Mouse (Mus musculus) liver, adult 2 months (tissue): ENCODE results near the gene Dbn1. TPM values are rescaled to one million over a fixed set of nuclear protein-coding genes. Genes with fewer than 3 reads are reported as not detected.
"Not testable (repeated sequence)": the region's sequence is repeated elsewhere in the genome, so short reads cannot be mapped to it uniquely, and the experiment has no call there.

Experiments used
- DNase-seq: peaks from one replicate; pipeline ENCODE4 v3.0.0-alpha.2; 2011; ENCODE audit warnings: low read depth, low spot score; ENCODE audit errors: extremely low read depth
- H3K27ac ChIP-seq: fragments of 200-500 bp; replicated peaks from 2 replicates; pipeline ENCODE4 v1.5.1; 2012; ENCODE audit warnings: low read depth, mild to moderate bottlenecking, control low read depth, inconsistent platforms, low read length; ENCODE audit not compliant: insufficient read depth
- H3K27me3 ChIP-seq: fragments of 200-500 bp; 2 replicates; pipeline ENCODE4 v1.6.1; 2012; ENCODE audit warnings: mild to moderate bottlenecking, moderate library complexity, low read length, inconsistent platforms; ENCODE audit not compliant: control insufficient read depth, insufficient read depth
- H3K36me3 ChIP-seq: fragments of 200-500 bp; 2 replicates; pipeline ENCODE4 v1.6.1; 2012; ENCODE audit warnings: low read length, inconsistent platforms; ENCODE audit not compliant: control insufficient read depth, insufficient read depth
- H3K4me1 ChIP-seq: fragments of 200-500 bp; 2 replicates; pipeline ENCODE4 v1.6.1; 2011; ENCODE audit warnings: low read length; ENCODE audit not compliant: control insufficient read depth, insufficient read depth
- H3K4me3 ChIP-seq: fragments of 200-500 bp; 2 replicates; pipeline ENCODE4 v1.5.1; 2011; ENCODE audit warnings: low read depth, mild to moderate bottlenecking, control low read depth, low read length, moderate library complexity; ENCODE audit not compliant: insufficient read depth
- H3K79me2 ChIP-seq: fragments of 200-500 bp; 2 replicates; pipeline ENCODE4 v1.6.1; 2012; ENCODE audit warnings: inconsistent platforms, mild to moderate bottlenecking, low read length, moderate library complexity; ENCODE audit not compliant: control insufficient read depth, insufficient read depth
- H3K9ac ChIP-seq: fragments of 200-500 bp; 2 replicates; pipeline ENCODE4 v1.6.1; 2012; ENCODE audit warnings: low read depth, mild to moderate bottlenecking, control low read depth, inconsistent platforms, low read length
- CTCF ChIP-seq: fragments of 200-500 bp; IDR thresholded peaks from 2 replicates; pipeline ENCODE4 v1.5.1; 2011; ENCODE audit warnings: low read depth, low read length, control low read depth
- POLR2A ChIP-seq: fragments of 200-500 bp; IDR thresholded peaks from 2 replicates; pipeline ENCODE4 v1.6.1; 2011; ENCODE audit warnings: low read length, control low read depth; ENCODE audit not compliant: insufficient read depth; ENCODE audit errors: extremely low read depth
- WGBS: fragments of 180-500 bp; shearing (Covaris S2); methylation state at CpG from one replicate; pipeline ENCODE4 v1.1.7; 2018; 5-methylcytosine and 5-hydroxymethylcytosine counted together
- polyA plus RNA-seq: library from polyadenylated mRNA; depleted of rRNA; stranded (reverse); fragments of >200 nt; gene quantifications from 2 replicates; pipeline ENCODE4 v1.2.3, GENCODE M21; 2012
- total RNA-seq: library from RNA; depleted of rRNA; stranded (reverse); fragments of >200 nt; gene quantifications from 2 replicates; pipeline ENCODE4 v1.2.3, GENCODE M21; 2014

Gene Dbn1
- total and polyA plus RNA-seq, 2 experiments = 0.65 to 2.3 TPM

- H3K4me1 ChIP-seq = peaks cover 11% of the 10 kb centered on the region
- H3K4me3 ChIP-seq = peak overlapping the region; percentile 70
- TF ChIP-seq CTCF (no peak), POLR2A (0 out of 2 replicates have a peak, but pooled peaks have one; percentile 23)
- H3K27ac ChIP-seq = peak overlapping the region; percentile 71
- peaks cover 8% of the 10 kb centered on the region; the same call in 1 of the 2 replicates for H3K79me2 ChIP-seq
- no peaks in the 10 kb centered on the region for H3K36me3 ChIP-seq
- WGBS = 1% methylated on average over 33 of the region's 33 CpGs
- no peak for DNase-seq
- no peaks in the 10 kb centered on the region for H3K27me3 ChIP-seq
- peak overlapping the region; percentile 58 for H3K9ac ChIP-seq
Measured at GRCm38 (mm10) chr13:55444286-55444936, 43.5 kb downstream of the Dbn1 start.

GRCm38 (mm10) chr13:55443799-55444285 lies 44.1 kb downstream of the Dbn1 start:
- Histone ChIP-seq H3K36me3 (no peaks in the 10 kb centered on the region), H3K27ac (peak overlapping the region; percentile 68), H3K9ac (no peak overlapping the region; the same call in 1 of the 2 replicates), H3K4me3 (no peak overlapping the region; the same call in 1 of the 2 replicates), H3K27me3 (no peaks in the 10 kb centered on the region), H3K4me1 (peaks cover 11% of the 10 kb centered on the region), H3K79me2 (peaks cover 8% of the 10 kb centered on the region; the same call in 1 of the 2 replicates)
- no peak for DNase-seq
- WGBS = 39% methylated on average over 9 of the region's 9 CpGs
- TF ChIP-seq POLR2A (no peak), CTCF (no peak)

GRCm38 (mm10) chr13:55437111-55437629 lies 50.7 kb downstream of the Dbn1 start:
- WGBS = 89% methylated on average over 15 of the region's 15 CpGs
- not testable (repeated sequence) for H3K4me1 ChIP-seq, H3K27ac ChIP-seq

GRCm38 (mm10) chr13:55431889-55432685 lies 55.8 kb downstream of the Dbn1 start:
- TF ChIP-seq CTCF (no peak), POLR2A (no peak)
- no peak for DNase-seq
- Histone ChIP-seq H3K9ac (no peak overlapping the region), H3K79me2 (no peaks in the 10 kb centered on the region; the same call in 1 of the 2 replicates), H3K4me1 (peaks cover 18% of the 10 kb centered on the region), H3K4me3 (no peak overlapping the region), H3K27me3 (no peaks in the 10 kb centered on the region), H3K27ac (no peak overlapping the region), H3K36me3 (no peaks in the 10 kb centered on the region)
- WGBS = 78% methylated on average over 10 of the region's 10 CpGs

More at GRCm38 (mm10) chr13:55437111-55437629, 50.7 kb downstream of the Dbn1 start:
- not testable (repeated sequence) for H3K4me3 ChIP-seq, H3K36me3 ChIP-seq, H3K79me2 ChIP-seq, H3K9ac ChIP-seq, DNase-seq, H3K27me3 ChIP-seq

- peaks cover 18% of the 10 kb centered on the region for H3K4me1 ChIP-seq
- no peaks in the 10 kb centered on the region for H3K36me3 ChIP-seq
- TF ChIP-seq CTCF = no peak
- TF ChIP-seq POLR2A = no peak
- H3K4me3 ChIP-seq = no peak overlapping the region
- no peaks in the 10 kb centered on the region for H3K27me3 ChIP-seq
- H3K27ac ChIP-seq = no peak overlapping the region
- 82% methylated on average over 2 of the region's 2 CpGs for WGBS
- peaks cover 11% of the 10 kb centered on the region; the same call in 1 of the 2 replicates for H3K79me2 ChIP-seq
- no peak overlapping the region for H3K9ac ChIP-seq
- DNase-seq = no peak
Measured at GRCm38 (mm10) chr13:55430566-55430965, 57.3 kb downstream of the Dbn1 start.
